Mouse (Mus musculus): Measurements from ENCODE around the gene Kcnq1.

Kcnq1 gene

GRCm38 (mm10) chr7:143185506-143185905 lies 79.3 kb downstream of the Kcnq1 start:
- no peak for DNase-seq (ENCODE audit: low spot score in 2 of 2)

- DNase-seq (ENCODE audit: low spot score in 2 of 2) = no peak
Measured at GRCm38 (mm10) chr7:143186378-143186777, 80.2 kb downstream of the Kcnq1 start.

GRCm38 (mm10) chr7:143187181-143187580 lies 81.0 kb downstream of the Kcnq1 start:
- DNase-seq (ENCODE audit: low spot score in 2 of 2) = no peak

- DNase-seq (ENCODE audit: low spot score in 2 of 2) = no peak
Measured at GRCm38 (mm10) chr7:143188589-143188988, 82.4 kb downstream of the Kcnq1 start.

- DNase-seq (ENCODE audit: low spot score in 2 of 2) = no peak
Measured at GRCm38 (mm10) chr7:143189965-143190722, 84.0 kb downstream of the Kcnq1 start.

GRCm38 (mm10) chr7:143190911-143191310 lies 84.7 kb downstream of the Kcnq1 start:
- no peak for DNase-seq (ENCODE audit: low spot score in 2 of 2)

- no peak for DNase-seq (ENCODE audit: low spot score in 2 of 2)
Measured at GRCm38 (mm10) chr7:143192392-143192791, 86.2 kb downstream of the Kcnq1 start.

GRCm38 (mm10) chr7:143194064-143194463 lies 87.9 kb downstream of the Kcnq1 start:
- no peak for DNase-seq (ENCODE audit: low spot score in 2 of 2)

- no peak for DNase-seq (ENCODE audit: low spot score in 2 of 2)
Measured at GRCm38 (mm10) chr7:143197951-143198440, 91.8 kb downstream of the Kcnq1 start.

GRCm38 (mm10) chr7:143198443-143198842 lies 92.3 kb downstream of the Kcnq1 start:
- DNase-seq (ENCODE audit: low spot score in 2 of 2) = no peak

- no peak for DNase-seq (ENCODE audit: low spot score in 2 of 2)
Measured at GRCm38 (mm10) chr7:143201255-143201654, 95.1 kb downstream of the Kcnq1 start.

- DNase-seq (ENCODE audit: low spot score in 2 of 2) = no peak
Measured at GRCm38 (mm10) chr7:143203897-143204296, 97.7 kb downstream of the Kcnq1 start.

GRCm38 (mm10) chr7:143207044-143207443 lies 100.9 kb downstream of the Kcnq1 start:
- DNase-seq (ENCODE audit: low spot score in 2 of 2) = no peak

- no peak for DNase-seq (ENCODE audit: low spot score in 2 of 2)
Measured at GRCm38 (mm10) chr7:143210796-143211195, 104.6 kb downstream of the Kcnq1 start.

GRCm38 (mm10) chr7:143251206-143251605 lies 145.0 kb downstream of the Kcnq1 start:
- DNase-seq (ENCODE audit: low spot score in 2 of 2) = no peak

- no peak for DNase-seq (ENCODE audit: low spot score in 2 of 2)
Measured at GRCm38 (mm10) chr7:143253126-143253871, 147.1 kb downstream of the Kcnq1 start.

- no peak for DNase-seq (ENCODE audit: low spot score in 2 of 2)
Measured at GRCm38 (mm10) chr7:143254901-143255300, 148.7 kb downstream of the Kcnq1 start.

GRCm38 (mm10) chr7:143261246-143261645 lies 155.1 kb downstream of the Kcnq1 start:
- no peak for DNase-seq (ENCODE audit: low spot score in 2 of 2)

- DNase-seq (ENCODE audit: low spot score in 2 of 2) = no peak
Measured at GRCm38 (mm10) chr7:143263557-143263956, 157.4 kb downstream of the Kcnq1 start.

- no peak for DNase-seq (ENCODE audit: low spot score in 2 of 2)
Measured at GRCm38 (mm10) chr7:143263966-143264365, 157.8 kb downstream of the Kcnq1 start.

- DNase-seq (ENCODE audit: low spot score in 2 of 2) = no peak
Measured at GRCm38 (mm10) chr7:143265386-143265785, 159.2 kb downstream of the Kcnq1 start.

GRCm38 (mm10) chr7:143265829-143266438 lies 159.8 kb downstream of the Kcnq1 start:
- DNase-seq (ENCODE audit: low spot score in 2 of 2) = no peak

All from left cerebral cortex, adult 9 months (tissue).